25 mouse cellular contexts compared by ENCODE assay signal in genomic region chr12:45644180-45644579, GRCm38 (mm10).
A peak's percentile ranks its signal among the peaks of the same experiment; 100 is the strongest.
DNase-seq lines count a peak whose midpoint lies in the region; ATAC-seq and TF ChIP-seq lines count a peak whose summit lies in the region.
"Had no signal": no experiment of that assay in that cellular context is flagged by ENCODE, and none has a peak within 500 bp of the region (broad histone marks: within the 10 kb centered on the region; RNA-seq: fewer than 3 reads in every experiment).

No protein-coding gene starts in this region.

- H3K4me1 ChIP-seq in kidney, embryonic 15.5 days, result no peaks in the 10 kb centered on the region
- H3K4me1 ChIP-seq: embryonic facial prominence, embryonic 13.5 days; embryonic facial prominence, embryonic 15.5 days; forebrain, embryonic 13.5 days; forebrain, embryonic 15.5 days had no signal

- ATAC-seq in inflammation-experienced regulatory T-cells, adult 6 months, result no peak
- no peak for ATAC-seq in kidney, embryonic 15.5 days (replicated peaks; ENCODE audit: low FRiP score)
- no peak for ATAC-seq in granulocyte monocyte progenitor cell, adult 5-6 weeks (replicated peaks; ENCODE audit: poor library complexity, severe bottlenecking)
- ATAC-seq: activated CD4-positive, CD25-positive, alpha-beta regulatory T cell, adult 4 months; forebrain, embryonic 13.5 days; forebrain, embryonic 15.5 days; forebrain, postnatal 0 days; Patski had no signal

- no peak overlapping the region for H3ac ChIP-seq in C2C12 (ENCODE audit: control insufficient read depth, insufficient read length, low read depth)

- no peak for TF ChIP-seq CTCF in C2C12 (IDR thresholded peaks at IDR 0.05; ENCODE audit: control insufficient read depth, insufficient read depth, insufficient read length)
- no peak for TF ChIP-seq CTCF in layer of hippocampus, adult 2 months (conservative IDR thresholded peaks at IDR 0.05)

- no peaks in the 10 kb centered on the region for H3K9me3 ChIP-seq in kidney, embryonic 15.5 days (replicated peaks)
- H3K9me3 ChIP-seq: embryonic facial prominence, embryonic 13.5 days; embryonic facial prominence, embryonic 15.5 days; forebrain, embryonic 13.5 days; forebrain, embryonic 15.5 days had no signal

- DNase-seq in 3T3-L1 (ENCODE audit: low read depth, low spot score), result peak; percentile 45
- DNase-seq in brain, adult 2 months (ENCODE audit: low read depth, low spot score), result peak; percentile 17
- no peak for DNase-seq in layer of hippocampus, adult 2 months (ENCODE audit: low spot score in 2 of 2)
- DNase-seq: adrenal gland, adult 8-10 months; adrenal gland, postnatal 14 days; adrenal gland, postnatal 36 days; B cell, adult 2 months; cerebellum, adult 11 months; cerebellum, adult 18-20 months; cerebellum, adult 8-10 months; cerebellum, adult 9-11 months; cerebellum, postnatal 14 days; cerebellum, postnatal 36 days; embryo, embryonic 11 days; forebrain, postnatal 0 days had no signal

- H3K27me3 ChIP-seq in C2C12 (ENCODE audit: control insufficient read depth, insufficient read depth, insufficient read length), result no peaks in the 10 kb centered on the region
- no peaks in the 10 kb centered on the region for H3K27me3 ChIP-seq in kidney, embryonic 15.5 days
- H3K27me3 ChIP-seq: embryonic facial prominence, embryonic 13.5 days; embryonic facial prominence, embryonic 15.5 days; forebrain, embryonic 13.5 days; forebrain, embryonic 15.5 days; Patski had no signal

- no peaks in the 10 kb centered on the region for H3K36me3 ChIP-seq in C2C12 (ENCODE audit: control insufficient read depth, insufficient read depth)
- no peaks in the 10 kb centered on the region for H3K36me3 ChIP-seq in kidney, embryonic 15.5 days
- H3K36me3 ChIP-seq: embryonic facial prominence, embryonic 13.5 days; embryonic facial prominence, embryonic 15.5 days; forebrain, embryonic 15.5 days had no signal

- 88% methylated on average over 2 of the region's 2 CpGs for WGBS in kidney, embryonic 15.5 days

- no peak overlapping the region for H3K27ac ChIP-seq in kidney, embryonic 15.5 days
- no peak overlapping the region for H3K27ac ChIP-seq in layer of hippocampus, adult 2 months
- H3K27ac ChIP-seq: embryonic facial prominence, embryonic 13.5 days; embryonic facial prominence, embryonic 15.5 days; forebrain, embryonic 13.5 days; forebrain, embryonic 15.5 days had no signal

- H3K4me3 ChIP-seq in C2C12 (ENCODE audit: insufficient read depth, poor library complexity, severe bottlenecking), result no peak overlapping the region
- no peak overlapping the region for H3K4me3 ChIP-seq in kidney, embryonic 15.5 days (replicated peaks)
- no peak overlapping the region for H3K4me3 ChIP-seq in layer of hippocampus, adult 2 months
- H3K4me3 ChIP-seq: embryonic facial prominence, embryonic 13.5 days; embryonic facial prominence, embryonic 15.5 days; forebrain, embryonic 13.5 days; forebrain, embryonic 15.5 days had no signal

- H3K79me2 ChIP-seq in C2C12 (ENCODE audit: control insufficient read depth, insufficient read depth), result no peaks in the 10 kb centered on the region

- H3K4me2 ChIP-seq in kidney, embryonic 15.5 days, result no peak overlapping the region
- H3K4me2 ChIP-seq: embryonic facial prominence, embryonic 13.5 days; embryonic facial prominence, embryonic 15.5 days; forebrain, embryonic 13.5 days; forebrain, embryonic 15.5 days had no signal

- H3K9ac ChIP-seq in kidney, embryonic 15.5 days, result no peak overlapping the region
- H3K9ac ChIP-seq: embryonic facial prominence, embryonic 13.5 days; embryonic facial prominence, embryonic 15.5 days; forebrain, embryonic 13.5 days; forebrain, embryonic 15.5 days; forebrain, postnatal 0 days had no signal

- no peaks in the 10 kb centered on the region for H3K79me3 ChIP-seq in C2C12 (ENCODE audit: low read depth)

TF ChIP-seq in C2C12, 6 proteins besides CTCF, POLR2A, EP300 and RAD21:
- TF ChIP-seq FOSL1 (IDR thresholded peaks at IDR 0.05; ENCODE audit: insufficient read depth, low read length, poor library complexity, severe bottlenecking) (peak; percentile 81), MAX (IDR thresholded peaks at IDR 0.05) (no peak)

Comparison
In these comparisons a context has a peak if more than half of its experiments do, and no peak if none do; other contexts are left out.
1. DNase-seq: peak in 3T3-L1 (single experiment) and brain, adult 2 months (single experiment); none in layer of hippocampus, adult 2 months (0 of 2).